Mouse (Mus musculus): Measurements from ENCODE around the gene Izumo1.

Izumo1 gene

GRCm38 (mm10) chr7:45677627-45678295, 56.1 kb downstream of the Izumo1 start:
- in situ Hi-C loops (cut with MboI; ENCODE audit: unreplicated experiment in 2 of 2), result loop anchor here in 1 of 2 experiments (25.0 kb wide), 1 partner anchor 215 kb away; the partner anchor contains the start of genes Bax and Ftl1
